Mouse (Mus musculus) cerebral cortex, adult 2 months (tissue): ENCODE measurements around the gene Nfia.

Experiments
- WGBS: fragments of 180-500 bp; shearing (Covaris S2); methylation state at CpG from one replicate; pipeline ENCODE4 v1.1.7; 2018; 5-methylcytosine and 5-hydroxymethylcytosine counted together

Nfia gene

GRCm38 (mm10) chr4:97839406-97840101 is 67.0 kb downstream of the Nfia start:
- 66% methylated on average over 7 of the region's 7 CpGs for WGBS

GRCm38 (mm10) chr4:97840227-97841062 is 67.9 kb downstream of the Nfia start:
- 66% methylated on average over 8 of the region's 8 CpGs for WGBS

- WGBS: 80% methylated on average over 4 of the region's 4 CpGs
Observed at GRCm38 (mm10) chr4:97841063-97841595, 68.6 kb downstream of the Nfia start.

GRCm38 (mm10) chr4:97841745-97842144 is 69.2 kb downstream of the Nfia start:
- 82% methylated on average over 5 of the region's 5 CpGs for WGBS

GRCm38 (mm10) chr4:97843981-97844690 is 71.6 kb downstream of the Nfia start:
- WGBS: 61% methylated on average over 15 of the region's 15 CpGs

- 32% methylated on average over 6 of the region's 6 CpGs for WGBS
Observed at GRCm38 (mm10) chr4:97844899-97845298, 72.4 kb downstream of the Nfia start.

GRCm38 (mm10) chr4:97847653-97848052 is 75.1 kb downstream of the Nfia start:
- 78% methylated on average over 5 of the region's 5 CpGs for WGBS

GRCm38 (mm10) chr4:97850991-97851390 is 78.5 kb downstream of the Nfia start:
- 89% methylated on average over 3 of the region's 3 CpGs for WGBS

- 67% methylated on average over 5 of the region's 5 CpGs for WGBS
Observed at GRCm38 (mm10) chr4:97851698-97852097, 79.2 kb downstream of the Nfia start.

- WGBS: 56% methylated on average over 2 of the region's 2 CpGs
Observed at GRCm38 (mm10) chr4:97852626-97853025, 80.1 kb downstream of the Nfia start.

GRCm38 (mm10) chr4:97854779-97855178 is 82.2 kb downstream of the Nfia start:
- WGBS: 82% methylated on average over 4 of the region's 4 CpGs

GRCm38 (mm10) chr4:97855712-97856420 is 83.3 kb downstream of the Nfia start:
- WGBS: 92% methylated on average over 8 of the region's 8 CpGs

GRCm38 (mm10) chr4:97857549-97857948 is 85.0 kb downstream of the Nfia start:
- 56% methylated on average over 2 of the region's 2 CpGs for WGBS

GRCm38 (mm10) chr4:97859431-97859830 is 86.9 kb downstream of the Nfia start:
- 52% methylated on average over 4 of the region's 4 CpGs for WGBS

GRCm38 (mm10) chr4:97860376-97860775 is 87.8 kb downstream of the Nfia start:
- 71% methylated on average over 3 of the region's 3 CpGs for WGBS

- WGBS: 83% methylated on average over 8 of the region's 8 CpGs
Observed at GRCm38 (mm10) chr4:97860791-97861344, 88.3 kb downstream of the Nfia start.

- 97% methylated on average over 6 of the region's 6 CpGs for WGBS
Observed at GRCm38 (mm10) chr4:97862379-97862778, 89.8 kb downstream of the Nfia start.

- WGBS: 98% methylated on average over 2 of the region's 2 CpGs
Observed at GRCm38 (mm10) chr4:97864276-97864675, 91.7 kb downstream of the Nfia start.

- WGBS: 71% methylated on average over 3 of the region's 3 CpGs
Observed at GRCm38 (mm10) chr4:97865410-97865953, 92.9 kb downstream of the Nfia start.

GRCm38 (mm10) chr4:97866463-97866862 is 93.9 kb downstream of the Nfia start:
- 59% methylated on average over 5 of the region's 5 CpGs for WGBS
